Mouse (Mus musculus) midbrain, embryonic 14.5 days (tissue): Measurements from ENCODE around the gene Canx. TPM values are rescaled to one million over a fixed set of nuclear protein-coding genes. Genes with fewer than 3 reads are reported as not detected.

Experiments
- ATAC-seq: fragments of 200-750 bp; cut with Nextera tagmentation; 2 replicates; pipeline ENCODE4 v1.8.0; 2017; ENCODE audit warnings: moderate number of reproducible peaks, moderate library complexity; ENCODE audit not compliant: low FRiP score, low TSS enrichment
- DNase-seq: peaks from one replicate; pipeline ENCODE4 v3.0.0-alpha.2; 2015
- H3K27ac ChIP-seq: fragments of 300-500 bp; sonication (generic); replicated peaks from 2 replicates; pipeline ENCODE4 v1.5.1; 2014; ENCODE audit warnings: mild to moderate bottlenecking, low read depth, low read length, moderate library complexity
- H3K27me3 ChIP-seq: fragments of 300-500 bp; sonication (generic); 2 replicates; pipeline ENCODE4 v1.6.1; 2014; ENCODE audit warnings: low read length, control low read depth, mixed read lengths; ENCODE audit not compliant: control insufficient read depth, insufficient read depth
- H3K36me3 ChIP-seq: fragments of 300-500 bp; sonication (generic); 2 replicates; pipeline ENCODE4 v1.6.1; 2014; ENCODE audit warnings: low read length, control low read depth; ENCODE audit not compliant: control insufficient read depth, insufficient read depth
- H3K4me1 ChIP-seq: fragments of 300-500 bp; sonication (generic); 2 replicates; pipeline ENCODE4 v1.6.1; 2014; ENCODE audit warnings: mild to moderate bottlenecking, antibody characterized with exemption, low read length, control low read depth; ENCODE audit not compliant: control insufficient read depth, insufficient read depth
- H3K4me2 ChIP-seq: fragments of 300-500 bp; sonication (generic); 2 replicates; pipeline ENCODE4 v1.6.1; 2014; ENCODE audit warnings: mild to moderate bottlenecking, low read length, moderate library complexity
- H3K4me3 ChIP-seq: fragments of 300-500 bp; sonication (generic); replicated peaks from 2 replicates; pipeline ENCODE4 v1.5.1; 2014; ENCODE audit warnings: low read depth, low read length
- H3K9ac ChIP-seq: fragments of 300-500 bp; sonication (generic); replicated peaks from 2 replicates; pipeline ENCODE4 v1.6.1; 2014; ENCODE audit warnings: mild to moderate bottlenecking, low read length, moderate library complexity
- H3K9me3 ChIP-seq: fragments of 300-500 bp; sonication (generic); 2 replicates; pipeline ENCODE4 v1.6.1; 2016; ENCODE audit warnings: low read length, control low read depth, mixed read lengths; ENCODE audit not compliant: control insufficient read depth
- WGBS: fragments of 180-500 bp; shearing (Covaris S2); extraction: QIAGEN DNeasy Blood & Tissue Kit; methylation state at CpG from one replicate; pipeline ENCODE4 v1.1.7; 2014; 5-methylcytosine and 5-hydroxymethylcytosine counted together
- polyA plus RNA-seq: library from polyadenylated mRNA; unstranded; fragments of >200 nt; fragmentation: Nextera tagmentation; extraction: Ambion mirVana; gene quantifications from 2 replicates; pipeline ENCODE4 v1.2.1, GENCODE M21; 2014

Gene Canx
- polyA plus RNA-seq, 1 experiment from 2014 or later = 232 TPM

- DNase-seq (no peak), ATAC-seq (no peak)
- Histone ChIP-seq H3K4me1 (no peaks in the 10 kb centered on the region), H3K9me3 (no peaks in the 10 kb centered on the region), H3K4me2 (no peak overlapping the region), H3K9ac (no peak overlapping the region), H3K4me3 (no peak overlapping the region), H3K27me3 (no peaks in the 10 kb centered on the region), H3K36me3 (peaks cover 95% of the 10 kb centered on the region), H3K27ac (no peak overlapping the region)
- 94% methylated on average over 4 of the region's 4 CpGs for WGBS
Measured at GRCm38 (mm10) chr11:50262020-50262419, 63.5 kb downstream of the Canx start.

- ATAC-seq = no peak
- no peak for DNase-seq
- no peaks in the 10 kb centered on the region for H3K4me1 ChIP-seq
- no peak overlapping the region for H3K4me3 ChIP-seq
- no peak overlapping the region for H3K4me2 ChIP-seq
- WGBS = 80% methylated on average over 7 of the region's 7 CpGs
- H3K27ac ChIP-seq = no peak overlapping the region
- H3K9me3 ChIP-seq = no peaks in the 10 kb centered on the region
- no peaks in the 10 kb centered on the region for H3K27me3 ChIP-seq
- peaks cover 75% of the 10 kb centered on the region for H3K36me3 ChIP-seq
- H3K9ac ChIP-seq = no peak overlapping the region
Measured at GRCm38 (mm10) chr11:50258310-50258709, 67.2 kb downstream of the Canx start.

GRCm38 (mm10) chr11:50256615-50257014, 68.9 kb downstream of the Canx start:
- Histone ChIP-seq H3K27me3 (no peaks in the 10 kb centered on the region), H3K4me2 (no peak overlapping the region), H3K27ac (no peak overlapping the region), H3K4me3 (no peak overlapping the region), H3K4me1 (no peaks in the 10 kb centered on the region), H3K9me3 (no peaks in the 10 kb centered on the region), H3K9ac (no peak overlapping the region), H3K36me3 (peaks cover 58% of the 10 kb centered on the region)
- DNase-seq = no peak
- 94% methylated on average over 7 of the region's 7 CpGs for WGBS
- ATAC-seq = no peak

GRCm38 (mm10) chr11:50254010-50254580, 71.4 kb downstream of the Canx start:
- no peak overlapping the region for H3K4me2 ChIP-seq
- peaks cover 33% of the 10 kb centered on the region for H3K36me3 ChIP-seq
- ATAC-seq (no peak), DNase-seq (no peak)
- no peaks in the 10 kb centered on the region for H3K4me1 ChIP-seq
- no peaks in the 10 kb centered on the region for H3K27me3 ChIP-seq
- no peak overlapping the region for H3K27ac ChIP-seq
- H3K9ac ChIP-seq = no peak overlapping the region
- H3K4me3 ChIP-seq = no peak overlapping the region
- no peaks in the 10 kb centered on the region for H3K9me3 ChIP-seq
- 86% methylated on average over 12 of the region's 12 CpGs for WGBS

GRCm38 (mm10) chr11:50253393-50253792, 72.1 kb downstream of the Canx start:
- no peaks in the 10 kb centered on the region for H3K27me3 ChIP-seq
- no peak overlapping the region for H3K4me3 ChIP-seq
- H3K27ac ChIP-seq = no peak overlapping the region
- 58% methylated on average over 1 of the region's 1 CpGs for WGBS
- ATAC-seq (no peak), DNase-seq (no peak)
- no peaks in the 10 kb centered on the region for H3K4me1 ChIP-seq
- no peak overlapping the region for H3K9ac ChIP-seq
- no peaks in the 10 kb centered on the region for H3K9me3 ChIP-seq
- no peak overlapping the region for H3K4me2 ChIP-seq
- H3K36me3 ChIP-seq = peaks cover 26% of the 10 kb centered on the region

- Histone ChIP-seq H3K27me3 (no peaks in the 10 kb centered on the region), H3K9ac (no peak overlapping the region), H3K36me3 (peaks cover 20% of the 10 kb centered on the region), H3K4me1 (no peaks in the 10 kb centered on the region), H3K27ac (no peak overlapping the region), H3K9me3 (no peaks in the 10 kb centered on the region), H3K4me2 (no peak overlapping the region), H3K4me3 (no peak overlapping the region)
- DNase-seq (no peak), ATAC-seq (no peak)
- WGBS = 87% methylated on average over 11 of the region's 11 CpGs
Measured at GRCm38 (mm10) chr11:50252684-50253265, 72.7 kb downstream of the Canx start.

GRCm38 (mm10) chr11:50252166-50252565, 73.3 kb downstream of the Canx start:
- H3K9ac ChIP-seq = no peak overlapping the region
- H3K27ac ChIP-seq = no peak overlapping the region
- no peaks in the 10 kb centered on the region for H3K27me3 ChIP-seq
- H3K9me3 ChIP-seq = no peaks in the 10 kb centered on the region
- no peaks in the 10 kb centered on the region for H3K4me1 ChIP-seq
- DNase-seq = no peak
- no peak overlapping the region for H3K4me2 ChIP-seq
- H3K4me3 ChIP-seq = no peak overlapping the region
- 67% methylated on average over 3 of the region's 3 CpGs for WGBS
- H3K36me3 ChIP-seq = peaks cover 14% of the 10 kb centered on the region
- no peak for ATAC-seq

GRCm38 (mm10) chr11:50248473-50249171, 76.9 kb downstream of the Canx start:
- no peaks in the 10 kb centered on the region for H3K36me3 ChIP-seq
- DNase-seq (no peak), ATAC-seq (no peak)
- no peak overlapping the region for H3K4me2 ChIP-seq
- H3K9ac ChIP-seq = no peak overlapping the region
- no peaks in the 10 kb centered on the region for H3K4me1 ChIP-seq
- no peaks in the 10 kb centered on the region for H3K9me3 ChIP-seq
- WGBS = 84% methylated on average over 7 of the region's 7 CpGs
- H3K27ac ChIP-seq = no peak overlapping the region
- no peaks in the 10 kb centered on the region for H3K27me3 ChIP-seq
- no peak overlapping the region for H3K4me3 ChIP-seq

- Histone ChIP-seq H3K4me1 (no peaks in the 10 kb centered on the region), H3K4me2 (no peak overlapping the region), H3K9me3 (no peaks in the 10 kb centered on the region), H3K4me3 (no peak overlapping the region), H3K9ac (no peak overlapping the region), H3K27ac (no peak overlapping the region), H3K27me3 (no peaks in the 10 kb centered on the region), H3K36me3 (no peaks in the 10 kb centered on the region)
- ATAC-seq (no peak), DNase-seq (no peak)
- WGBS = 75% methylated on average over 5 of the region's 5 CpGs
Measured at GRCm38 (mm10) chr11:50245269-50245668, 80.2 kb downstream of the Canx start.
